Mouse (Mus musculus): ENCODE measurements at regions not wholly inside any gene's neighbourhood (a gene's known extent, or its start where the extent isn't known, plus 50 kb on each side); places are given as distances from the start of the nearest gene placed in this dataset.

DNA sequence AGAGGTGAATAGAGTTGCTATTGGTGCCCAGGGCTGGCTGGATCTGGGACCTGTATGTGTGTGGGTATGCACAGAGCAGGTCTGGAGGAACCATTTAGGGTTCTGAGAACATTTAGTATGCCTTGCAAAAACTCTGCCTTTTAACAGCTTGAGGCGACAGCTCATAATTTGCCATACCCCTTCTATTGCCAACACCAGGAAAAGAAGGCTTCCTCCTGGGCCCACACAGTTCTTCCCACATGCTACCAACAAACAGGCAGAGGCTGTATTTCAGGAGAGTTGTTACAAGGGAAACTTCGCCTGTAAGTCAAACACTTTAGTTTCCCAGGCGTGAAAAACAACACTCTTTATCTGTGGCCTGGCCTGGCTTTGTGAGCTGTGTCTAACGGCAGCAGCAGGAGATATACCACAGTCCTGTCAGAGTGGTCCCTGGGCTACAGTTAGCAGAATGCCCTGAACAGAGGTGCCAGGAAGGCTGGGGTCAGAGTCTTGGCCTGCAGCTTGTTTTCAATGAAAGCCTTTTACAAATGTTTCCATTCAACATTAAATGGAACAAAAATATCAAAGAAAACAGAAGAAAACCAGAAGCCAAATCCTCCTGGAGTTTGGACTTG, 225.4 kb downstream of the Dhx35 start:
- TF ChIP-seq CTCF (IDR thresholded peaks at IDR 0.05; ENCODE audit: extremely low read depth, insufficient read depth, insufficient read length, insufficient replicate concordance) = no peak
- no peak for TF ChIP-seq POLR2A (IDR thresholded peaks at IDR 0.05; ENCODE audit: low read depth, low read length)
